Mouse (Mus musculus) retina, postnatal 1 day (tissue): ENCODE measurements around the gene Kif16b.

Experiments used
- DNase-seq: peaks from one replicate; pipeline ENCODE4 v3.0.0-alpha.2; 2012

The Kif16b gene

GRCm38 (mm10) chr2:142732370-142732769, 169.0 kb downstream of the Kif16b start:
- no peak for DNase-seq

DNA sequence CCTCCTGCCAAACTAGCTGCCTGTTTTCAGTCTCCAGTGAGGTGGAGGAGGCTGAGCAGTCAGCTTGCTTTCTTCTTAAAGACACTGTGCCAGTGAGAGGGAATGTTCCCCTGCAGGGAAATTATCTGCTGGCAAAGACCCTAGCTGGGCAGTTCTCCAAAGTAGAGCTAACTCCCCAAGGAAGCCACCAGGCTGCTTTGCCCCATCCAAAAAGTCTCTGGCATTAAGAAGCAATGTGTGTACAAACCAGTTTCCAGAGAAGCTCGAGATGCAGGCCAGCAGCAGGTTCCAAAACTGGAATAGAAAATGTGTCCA, 169.6 kb downstream of the Kif16b start:
- DNase-seq, result no peak

- no peak for DNase-seq
Measured at GRCm38 (mm10) chr2:142731016-142731777, 170.1 kb downstream of the Kif16b start.

DNA sequence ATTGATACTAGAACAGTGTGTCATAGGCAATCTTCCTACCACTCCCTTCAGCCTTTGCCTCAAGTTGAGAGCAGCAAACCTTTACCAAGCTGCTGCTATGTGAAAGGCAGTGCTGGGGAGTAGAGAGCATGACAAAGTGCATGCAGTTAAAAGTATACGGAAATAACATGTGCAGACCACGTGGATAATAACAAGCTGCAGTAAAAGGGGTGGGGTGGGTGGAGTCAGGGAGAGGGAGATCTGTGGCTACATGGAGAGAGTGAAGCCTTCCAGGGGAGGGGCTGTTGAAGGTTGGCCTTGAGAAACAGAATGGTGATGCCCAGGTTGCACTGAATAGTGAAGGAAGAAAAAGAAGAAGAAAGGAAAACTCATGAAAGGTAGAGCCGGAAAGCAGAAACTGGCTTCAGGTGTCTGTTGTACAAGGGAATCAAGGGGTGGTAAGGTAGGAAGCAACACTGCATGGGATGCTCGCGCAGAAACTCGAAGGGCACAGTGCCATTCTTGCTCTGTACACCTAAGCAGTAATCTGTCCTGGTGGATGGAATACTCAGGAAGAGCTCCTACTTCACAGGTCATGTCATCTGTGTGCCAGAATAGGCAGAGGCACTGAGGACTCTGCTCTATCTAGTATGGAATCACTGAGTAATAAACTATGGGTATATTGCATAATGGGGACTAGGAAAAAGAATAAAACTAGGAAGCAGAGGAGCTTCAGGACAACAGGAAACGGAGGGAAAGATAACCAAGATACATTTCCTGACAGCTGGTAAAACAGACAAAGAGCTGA, 176.9 kb downstream of the Kif16b start:
- DNase-seq, result no peak

DNA sequence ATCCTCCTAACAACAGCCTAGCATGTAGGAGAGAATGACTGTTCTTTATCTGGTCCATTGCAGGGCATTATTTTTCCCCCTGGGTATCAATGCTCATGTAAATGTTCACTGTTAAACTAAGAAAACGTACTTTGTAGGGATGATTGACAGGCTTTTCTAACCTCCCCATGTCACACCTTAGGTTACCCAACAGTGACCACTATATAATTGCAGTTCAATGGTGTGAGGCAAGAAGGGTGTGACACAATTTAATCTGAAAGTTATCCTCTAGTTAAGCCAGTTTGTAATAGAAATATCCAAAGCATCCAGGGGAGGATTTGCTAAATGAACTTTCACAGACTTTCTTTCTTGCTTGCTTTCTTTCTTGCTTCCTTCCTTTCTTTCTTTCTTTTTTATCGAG, 181.2 kb downstream of the Kif16b start:
- no peak for DNase-seq

DNA sequence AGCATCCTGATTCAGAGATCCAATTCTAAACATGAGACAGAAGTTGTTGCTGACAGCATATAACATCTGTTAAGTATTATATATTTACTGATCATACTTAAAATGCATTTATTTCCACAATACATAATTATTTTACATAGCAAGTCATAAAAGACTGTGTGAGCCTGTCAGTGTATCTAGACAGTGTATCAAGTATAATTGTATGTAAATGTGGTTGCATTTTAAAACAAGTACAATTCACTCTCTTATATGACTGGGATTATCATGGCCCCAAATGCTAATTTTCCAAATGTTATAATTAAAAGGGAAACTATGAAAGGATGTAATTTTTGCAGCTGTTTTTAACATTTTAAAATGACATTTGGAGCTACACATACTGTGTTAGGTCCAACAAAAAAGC, 182.3 kb downstream of the Kif16b start:
- DNase-seq, result no peak

DNA sequence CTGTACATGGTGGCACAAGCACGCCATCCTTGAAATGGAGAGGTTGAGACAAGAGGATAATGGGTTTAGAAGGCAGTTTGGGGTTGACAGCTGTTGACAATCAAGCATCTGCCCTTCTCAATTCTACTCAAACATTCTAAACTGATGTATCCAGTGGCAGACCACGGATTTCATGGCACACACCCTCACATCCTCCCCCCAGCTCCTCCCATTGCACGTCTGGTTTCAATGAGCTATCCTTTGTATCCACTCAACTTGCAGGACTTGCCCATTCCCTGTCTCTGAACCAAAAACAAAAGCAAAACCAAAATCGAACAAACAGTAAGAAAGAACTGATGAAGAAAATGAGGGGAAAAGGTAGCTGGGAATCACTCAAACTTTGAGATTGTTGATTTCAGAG, 183.7 kb downstream of the Kif16b start:
- no peak for DNase-seq

- no peak for DNase-seq
Measured at GRCm38 (mm10) chr2:142715912-142716260, 185.4 kb downstream of the Kif16b start.

DNA sequence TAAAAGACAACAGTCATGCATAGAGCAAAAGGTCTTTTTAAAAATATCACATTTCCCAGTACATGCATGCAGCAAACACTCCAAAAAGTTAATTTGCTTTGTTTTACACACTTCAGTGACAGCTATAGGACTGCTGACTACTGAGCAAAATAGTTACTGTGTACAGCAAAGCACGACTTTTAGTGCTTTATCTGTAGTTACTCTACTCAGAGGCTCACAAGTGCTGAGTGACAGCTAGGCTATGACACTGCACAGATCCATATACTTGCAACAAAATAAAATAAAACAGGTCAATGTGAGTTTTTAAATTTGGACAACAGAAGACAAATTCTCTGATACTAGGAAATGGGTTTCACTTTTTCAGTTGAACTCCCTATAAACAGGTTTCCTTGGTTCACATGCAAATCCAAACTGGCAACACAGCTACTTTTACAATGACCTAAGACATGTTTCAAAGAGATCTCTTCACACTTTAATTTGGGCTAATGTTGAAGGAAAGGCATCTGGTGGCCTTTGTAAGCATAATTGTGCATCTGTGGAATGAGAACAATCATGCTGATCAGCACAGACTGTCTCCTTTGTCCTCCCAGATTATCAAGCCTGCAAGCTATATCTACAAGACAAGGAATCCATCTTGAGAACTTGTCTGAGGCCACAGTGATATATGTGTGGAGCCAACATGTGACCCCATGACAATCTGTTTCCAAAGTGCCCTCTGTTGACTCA, 186.0 kb downstream of the Kif16b start:
- DNase-seq, result peak; percentile 58

- no peak for DNase-seq
Measured at GRCm38 (mm10) chr2:142712727-142713126, 188.6 kb downstream of the Kif16b start.

GRCm38 (mm10) chr2:142709326-142709725, 192.0 kb downstream of the Kif16b start:
- no peak for DNase-seq

- no peak for DNase-seq
Measured at GRCm38 (mm10) chr2:142700689-142701088, 200.6 kb downstream of the Kif16b start.

DNA sequence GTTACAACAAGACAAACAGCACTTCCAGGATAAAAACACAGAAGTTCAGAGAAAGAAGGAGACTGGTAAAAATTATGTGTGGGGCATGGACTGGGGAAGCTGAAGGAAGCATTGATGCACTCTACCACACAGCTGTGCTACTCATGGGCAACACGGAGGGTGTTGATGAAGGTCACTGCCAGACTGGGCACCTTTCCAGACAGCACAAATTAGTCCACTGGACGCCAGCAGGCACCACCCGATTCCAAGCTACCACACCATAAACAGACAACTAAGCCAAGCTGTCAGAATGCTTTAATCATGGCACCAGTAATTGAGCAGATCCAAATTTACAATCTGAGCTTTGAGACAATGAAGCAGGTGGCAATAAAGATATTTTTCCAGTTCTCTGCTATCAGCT, 202.7 kb downstream of the Kif16b start:
- DNase-seq, result peak; percentile 86

GRCm38 (mm10) chr2:142694936-142695331, 206.4 kb downstream of the Kif16b start:
- no peak for DNase-seq

- peak; percentile 84 for DNase-seq
Measured at GRCm38 (mm10) chr2:142694019-142694935, 207.1 kb downstream of the Kif16b start.

DNA sequence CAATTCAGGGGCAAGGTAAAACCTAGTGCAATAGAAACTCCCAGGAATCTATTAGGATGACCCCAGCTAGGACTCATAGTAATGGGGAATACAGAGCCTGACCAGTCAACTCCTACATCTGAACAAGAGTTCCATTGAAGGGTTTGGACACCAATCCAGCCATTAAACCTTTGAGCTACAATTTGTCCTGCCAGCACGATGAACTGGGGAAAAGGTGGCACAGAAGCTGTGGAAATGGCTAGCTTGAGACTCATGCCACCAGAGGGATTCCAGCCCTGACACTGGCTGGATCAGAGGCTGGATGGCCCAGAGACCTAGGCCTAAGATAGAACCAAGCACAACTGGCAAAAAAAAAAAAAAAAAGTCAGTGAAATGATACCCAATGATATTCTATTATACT, 207.9 kb downstream of the Kif16b start:
- DNase-seq, result no peak

DNA sequence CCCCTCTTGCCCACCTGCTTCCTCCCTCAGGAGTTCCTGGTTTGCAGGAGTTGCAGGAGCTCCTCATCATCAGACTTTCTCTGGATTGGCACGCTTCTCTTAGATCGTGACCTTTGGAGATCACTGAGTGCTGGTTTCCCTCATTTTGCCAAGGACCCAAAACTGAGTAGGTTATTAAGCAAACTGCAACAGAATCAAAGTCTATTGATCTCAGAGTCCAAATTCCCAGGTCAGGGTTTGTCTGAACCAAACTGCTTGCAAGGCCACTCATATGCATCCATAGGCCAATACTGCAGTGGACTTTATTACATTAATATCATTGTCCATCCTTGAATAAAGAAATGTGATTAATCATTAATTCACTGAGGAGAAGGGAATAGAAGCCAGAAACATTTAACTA, 211.8 kb downstream of the Kif16b start:
- no peak for DNase-seq

GRCm38 (mm10) chr2:142687936-142688514, 213.3 kb downstream of the Kif16b start:
- DNase-seq, result no peak

GRCm38 (mm10) chr2:142682965-142683709, 218.2 kb downstream of the Kif16b start:
- DNase-seq, result no peak

DNA sequence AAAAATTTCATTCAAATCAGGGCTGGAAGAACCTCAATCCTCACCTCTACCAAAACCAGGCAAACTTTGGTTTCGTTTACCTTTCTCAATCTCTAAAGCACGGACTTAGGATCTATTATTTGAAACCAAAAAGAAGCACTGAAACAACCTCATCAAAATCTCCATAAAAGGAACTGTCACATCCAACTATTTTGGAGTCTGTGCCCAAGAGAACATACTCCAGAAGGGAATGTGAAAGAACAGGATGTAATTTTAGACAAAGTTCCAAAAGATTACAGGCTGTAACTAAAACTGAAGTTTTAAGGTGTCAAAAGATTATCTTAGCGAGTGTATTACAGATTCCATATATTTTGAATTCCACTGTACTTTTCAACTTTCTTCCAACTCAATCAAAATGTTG, 232.9 kb downstream of the Kif16b start:
- no peak for DNase-seq

- no peak for DNase-seq
Measured at GRCm38 (mm10) chr2:142651591-142651990, 249.7 kb downstream of the Kif16b start.

GRCm38 (mm10) chr2:142648023-142648453, 253.3 kb downstream of the Kif16b start:
- no peak for DNase-seq
